Mouse (Mus musculus): Measurements from ENCODE around the gene Ptpn13.

The Ptpn13 gene

DNA sequence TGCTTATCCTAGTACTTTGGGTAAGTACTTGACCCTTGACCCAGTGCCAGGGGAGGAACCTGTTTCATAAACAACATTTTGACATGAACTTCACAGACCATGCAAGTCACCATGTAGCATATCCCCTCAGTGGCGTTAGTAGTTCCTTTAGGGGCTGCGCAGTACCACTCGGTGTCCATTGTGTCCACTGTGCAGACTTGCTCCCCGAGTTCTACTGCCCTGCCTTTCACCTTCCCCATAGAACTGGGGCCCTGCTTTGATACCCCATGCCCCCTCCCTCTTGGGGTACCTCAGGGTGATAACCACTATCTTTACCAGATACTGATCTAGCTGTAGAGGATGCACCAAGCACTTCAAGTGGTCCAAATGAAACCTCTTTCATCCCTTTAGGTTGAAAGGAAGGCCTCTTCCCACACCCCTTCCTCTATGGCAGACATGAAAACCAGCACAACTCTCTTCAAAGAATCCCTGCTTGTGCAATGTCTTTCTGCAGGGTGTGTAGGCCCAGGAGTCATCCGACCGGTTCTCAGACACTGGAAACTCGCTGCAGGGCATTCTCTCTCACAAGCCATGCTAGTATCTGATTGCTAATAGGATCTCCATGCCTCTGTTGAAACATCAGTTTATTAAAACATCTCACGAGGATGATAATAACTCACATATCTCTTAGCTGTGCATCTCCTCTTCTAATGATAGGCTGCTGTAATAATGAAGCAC lies 34.1 kb downstream of the Ptpn13 start:
- DNase-seq (ENCODE audit: low spot score) = no peak

DNA sequence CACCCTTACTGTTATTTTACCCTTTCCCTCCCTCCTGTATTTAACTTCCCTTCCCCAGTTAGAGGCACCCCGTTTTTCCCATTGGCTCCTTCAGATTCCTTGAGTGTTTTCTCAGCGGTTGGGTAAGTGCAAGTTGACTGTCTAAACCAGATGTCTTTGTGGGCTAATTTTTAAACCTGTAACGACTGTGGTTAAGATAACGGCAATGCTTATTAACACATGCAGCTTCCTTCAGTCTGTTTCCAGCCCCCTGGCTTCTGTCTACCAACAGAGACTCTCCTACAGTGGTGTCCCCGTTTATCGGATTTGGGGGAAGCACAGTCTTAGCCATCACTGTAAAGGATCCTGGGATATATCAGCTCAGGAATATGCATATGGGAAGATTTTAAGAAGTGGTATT lies 35.9 kb downstream of the Ptpn13 start:
- no peak for DNase-seq (ENCODE audit: low spot score)

DNA sequence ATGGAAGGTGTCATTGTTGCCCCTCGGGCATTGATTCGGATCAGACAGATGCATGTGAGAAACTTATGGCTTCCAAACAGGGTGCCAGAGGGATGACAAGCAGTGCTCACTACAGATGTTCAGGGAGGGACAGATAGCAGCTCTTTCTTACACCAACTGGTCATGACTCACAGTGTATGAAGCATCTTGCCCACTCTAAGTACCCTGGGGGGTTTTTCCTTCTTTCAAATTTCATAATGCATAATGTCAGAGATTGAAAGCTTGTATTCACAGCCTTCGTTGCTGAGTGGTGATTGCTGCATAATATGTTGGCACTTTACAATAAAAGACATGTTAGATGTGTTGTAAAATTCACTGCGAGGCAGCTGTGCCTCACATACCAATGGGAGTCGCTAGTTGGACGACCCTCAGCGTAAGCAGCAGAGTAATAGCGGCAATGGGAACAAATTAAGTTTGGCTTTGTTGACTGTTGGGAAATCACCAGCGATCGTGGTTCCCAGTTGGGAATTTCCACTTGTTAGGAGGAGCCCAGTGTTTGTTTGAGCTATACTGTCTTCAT lies 38.7 kb downstream of the Ptpn13 start:
- DNase-seq (ENCODE audit: low spot score) = no peak

DNA sequence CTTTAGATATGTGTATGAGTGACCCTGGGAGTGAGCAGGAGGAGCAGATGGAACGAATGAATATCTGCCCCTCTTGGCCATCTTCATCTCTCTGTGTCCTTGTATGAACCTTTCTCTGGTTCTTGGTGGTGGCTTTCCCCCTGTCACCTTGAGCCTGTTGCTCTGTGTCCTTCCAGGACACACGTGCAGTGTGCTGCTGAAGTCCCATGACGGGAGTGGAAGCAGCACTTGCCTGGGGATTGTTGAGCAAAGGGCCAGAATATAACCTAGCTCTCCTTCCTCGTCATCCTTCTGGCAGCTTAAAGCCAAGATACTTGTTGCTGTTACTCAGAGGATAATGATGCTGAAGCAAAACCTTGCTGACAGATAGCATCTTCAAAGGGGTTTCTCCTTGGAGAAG lies 39.3 kb downstream of the Ptpn13 start:
- no peak for DNase-seq (ENCODE audit: low spot score)

DNA sequence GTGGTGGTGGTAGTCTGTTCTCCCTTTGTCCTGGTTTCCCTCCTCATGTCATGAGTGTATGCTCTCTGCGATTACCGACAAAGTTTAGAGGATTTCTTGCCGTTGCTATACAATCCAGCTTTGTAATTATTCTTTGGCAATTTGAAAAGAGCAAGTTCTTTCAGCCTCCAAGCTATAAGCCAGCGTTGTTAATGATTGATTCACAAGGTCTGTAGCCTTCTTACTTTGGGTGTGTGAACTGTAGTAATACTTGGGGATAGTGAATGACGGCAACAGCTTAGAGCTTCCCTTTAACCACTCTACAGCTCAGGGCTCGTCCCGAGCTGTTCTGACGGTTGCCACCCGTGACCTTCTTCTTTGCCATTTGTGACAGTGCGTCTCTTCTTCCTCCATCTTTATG lies 39.8 kb downstream of the Ptpn13 start:
- no peak for DNase-seq (ENCODE audit: low spot score)

DNA sequence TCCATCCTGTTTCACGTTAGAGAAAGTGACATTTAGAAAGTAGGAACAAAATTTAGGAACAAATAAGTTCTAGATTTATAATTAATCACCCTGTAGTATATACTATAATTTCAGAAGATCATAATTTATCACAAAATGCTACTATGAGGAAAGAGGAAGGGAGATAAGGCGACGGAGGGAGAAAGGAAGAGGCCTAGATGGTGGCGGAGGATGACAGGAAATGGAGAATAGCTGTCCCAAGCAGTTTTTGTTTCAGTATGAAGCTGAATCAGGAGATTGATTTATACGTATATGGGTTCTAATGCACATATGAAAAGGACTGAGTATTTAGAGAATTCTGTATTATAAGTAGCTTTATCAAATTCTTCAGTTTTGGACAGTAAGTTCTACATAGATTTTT lies 47.7 kb downstream of the Ptpn13 start:
- no peak for DNase-seq (ENCODE audit: low spot score)

DNA sequence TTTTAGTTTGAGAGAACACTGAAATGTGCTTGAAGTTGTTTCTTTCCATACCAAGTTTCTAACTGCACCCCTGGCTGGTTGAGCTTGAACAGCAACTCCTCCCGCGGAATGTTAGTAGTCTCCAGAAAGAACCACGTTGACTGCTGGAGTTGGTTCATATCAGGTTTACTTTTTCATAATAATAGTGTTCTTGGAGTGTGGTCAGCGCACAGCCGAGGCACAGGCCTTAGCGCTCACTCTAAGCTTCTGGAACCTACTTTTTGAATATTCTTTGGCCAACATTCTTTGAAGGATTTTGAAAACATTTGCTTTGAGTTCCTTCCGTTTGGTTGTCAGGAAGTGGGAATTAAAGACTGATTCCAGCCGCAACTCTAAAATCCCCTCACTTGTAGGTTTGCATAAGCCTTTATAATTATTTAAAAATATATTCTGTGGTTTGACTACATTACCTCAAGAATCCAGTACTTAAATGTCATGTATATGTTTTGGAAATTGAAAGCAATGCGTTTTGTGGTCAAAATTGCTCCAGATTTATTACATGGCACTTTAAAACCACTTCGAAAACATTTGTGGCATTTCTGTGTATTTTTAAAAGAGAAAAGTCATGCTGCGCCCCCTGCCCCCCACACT lies 48.6 kb downstream of the Ptpn13 start:
- DNase-seq (ENCODE audit: low spot score) = no peak

DNA sequence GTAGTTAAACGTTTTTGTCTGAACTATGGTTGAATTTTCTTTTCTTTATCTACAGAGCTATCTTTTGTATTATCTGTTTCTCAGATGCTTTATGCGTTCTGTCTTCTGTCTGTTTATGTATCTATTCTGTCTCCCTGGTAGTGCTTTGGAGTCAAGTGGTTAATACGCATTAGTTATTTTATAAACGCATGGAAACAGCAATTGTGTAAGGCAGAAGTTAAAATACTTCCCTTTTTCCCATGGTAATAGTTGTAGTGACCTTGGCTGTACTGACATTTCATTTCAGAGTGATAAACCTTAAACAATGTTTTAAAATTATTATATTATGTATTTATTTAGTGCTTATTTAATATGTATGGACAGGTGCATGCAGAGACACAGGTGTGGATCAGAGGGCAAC lies 49.3 kb downstream of the Ptpn13 start:
- DNase-seq (ENCODE audit: low spot score) = no peak

DNA sequence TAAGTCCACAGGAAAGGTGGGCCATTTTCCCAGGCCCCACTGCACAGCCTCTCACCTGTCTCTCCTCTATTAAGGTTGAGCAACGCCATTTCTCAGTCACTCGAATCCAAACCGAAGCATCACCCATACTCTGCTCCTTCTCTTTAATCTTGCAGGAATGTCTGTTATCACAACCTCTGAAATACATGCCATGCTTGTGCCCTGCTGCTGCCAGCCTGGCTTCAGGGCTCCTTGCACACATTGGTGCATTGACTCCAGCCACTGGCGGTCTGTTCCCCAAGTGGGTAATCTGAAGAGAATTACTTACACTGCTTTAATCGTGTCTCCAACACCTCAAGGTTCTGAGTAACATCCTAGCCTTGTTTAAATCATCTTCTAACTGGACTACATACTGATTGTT lies 50.5 kb downstream of the Ptpn13 start:
- DNase-seq (ENCODE audit: low spot score) = no peak

DNA sequence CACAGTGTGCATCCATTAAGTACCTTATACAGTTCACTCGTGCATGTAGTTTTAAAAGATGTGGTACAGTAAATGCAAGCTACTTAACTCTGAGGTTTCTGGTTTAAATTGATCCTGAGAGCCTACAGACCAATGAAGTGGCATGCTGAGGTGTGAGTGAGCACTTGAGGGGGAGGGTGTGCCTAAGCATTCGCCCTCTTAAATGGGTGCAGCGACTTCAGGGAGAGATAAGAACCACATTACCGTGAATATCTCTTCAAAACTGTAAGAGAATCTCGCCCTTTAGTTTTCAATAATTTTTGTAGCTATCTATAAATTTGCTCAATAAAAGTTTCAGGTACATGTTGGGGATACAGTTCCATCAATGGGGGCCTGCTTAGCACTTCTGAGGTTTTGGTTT lies 54.5 kb downstream of the Ptpn13 start:
- DNase-seq (ENCODE audit: low spot score) = no peak

DNA sequence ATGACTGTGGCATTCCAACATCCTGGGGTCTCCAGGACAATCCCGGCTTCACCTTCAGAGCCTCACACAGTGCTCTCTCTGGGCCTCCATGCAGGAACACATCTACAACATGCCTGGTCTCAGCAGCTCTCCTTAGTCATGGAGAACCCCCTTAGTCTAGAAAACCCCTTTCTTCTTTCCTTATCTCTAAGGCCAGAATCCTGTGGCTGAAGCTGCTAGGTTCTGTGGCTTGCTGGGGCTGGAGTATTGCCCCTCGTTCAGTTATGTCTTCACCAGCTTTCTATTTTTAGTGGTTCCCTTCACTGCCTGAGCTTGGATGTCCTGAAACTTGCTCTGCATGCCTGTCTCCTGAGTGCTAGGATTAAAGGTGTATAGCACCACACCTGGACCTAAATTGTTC lies 56.2 kb downstream of the Ptpn13 start:
- no peak for DNase-seq (ENCODE audit: low spot score)

DNA sequence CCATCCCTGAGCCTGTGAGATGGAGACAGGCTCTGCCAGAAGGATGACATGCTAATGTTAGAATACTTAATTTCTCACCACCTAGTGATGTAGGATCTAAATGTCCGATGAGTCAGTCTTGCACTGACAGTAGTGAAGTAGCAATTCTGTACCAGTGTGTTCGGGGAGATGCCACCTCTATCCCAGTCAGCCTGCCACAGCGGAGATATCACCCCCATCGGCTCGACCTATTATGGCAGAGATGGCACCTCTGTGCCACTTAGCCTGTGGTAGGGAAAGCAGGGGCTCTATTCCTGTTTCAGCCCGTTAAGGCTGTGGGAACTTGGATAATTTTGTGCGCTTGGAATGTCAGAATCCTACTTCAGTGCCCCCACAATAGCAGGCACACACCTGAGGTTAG lies 62.0 kb downstream of the Ptpn13 start:
- no peak for DNase-seq (ENCODE audit: low spot score)

DNA sequence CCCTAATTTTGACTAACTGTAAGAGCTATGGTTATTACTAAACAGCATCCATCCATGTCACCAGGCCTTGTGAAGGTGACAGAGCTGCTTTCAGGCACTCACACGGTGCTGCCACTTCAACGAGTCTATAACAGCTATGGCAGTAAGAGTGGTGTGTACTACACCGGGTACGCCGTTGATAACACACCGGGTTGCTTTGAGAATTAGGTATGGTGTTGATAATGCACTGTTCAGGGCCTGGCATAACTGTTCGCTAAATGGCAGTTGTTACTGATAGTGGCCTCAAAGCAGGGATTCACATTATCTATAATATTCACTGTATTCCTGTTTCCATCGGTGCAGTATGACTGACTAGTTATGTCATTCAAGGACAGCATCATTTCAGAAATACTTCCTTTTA lies 66.0 kb downstream of the Ptpn13 start:
- no peak for DNase-seq (ENCODE audit: low spot score)

DNA sequence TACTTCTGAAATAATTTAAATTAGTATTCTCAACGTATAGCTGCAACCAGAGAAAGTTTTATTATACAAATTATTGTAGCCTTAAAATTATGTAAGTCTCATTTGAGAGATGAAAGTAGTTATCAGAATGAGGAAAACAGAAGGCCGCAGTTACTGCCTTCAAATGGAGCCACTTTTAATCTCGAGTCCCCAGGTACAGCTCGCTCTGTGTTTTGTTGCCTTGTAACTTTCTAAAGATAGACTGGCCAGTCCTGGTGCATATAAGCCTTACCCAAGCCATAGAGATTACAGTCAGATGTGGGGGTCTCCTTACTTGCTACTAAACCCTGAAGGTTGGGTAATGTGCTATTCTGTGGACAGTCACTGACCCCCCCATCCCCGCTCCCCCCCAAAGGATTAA lies 66.8 kb downstream of the Ptpn13 start:
- no peak for DNase-seq (ENCODE audit: low spot score)

DNA sequence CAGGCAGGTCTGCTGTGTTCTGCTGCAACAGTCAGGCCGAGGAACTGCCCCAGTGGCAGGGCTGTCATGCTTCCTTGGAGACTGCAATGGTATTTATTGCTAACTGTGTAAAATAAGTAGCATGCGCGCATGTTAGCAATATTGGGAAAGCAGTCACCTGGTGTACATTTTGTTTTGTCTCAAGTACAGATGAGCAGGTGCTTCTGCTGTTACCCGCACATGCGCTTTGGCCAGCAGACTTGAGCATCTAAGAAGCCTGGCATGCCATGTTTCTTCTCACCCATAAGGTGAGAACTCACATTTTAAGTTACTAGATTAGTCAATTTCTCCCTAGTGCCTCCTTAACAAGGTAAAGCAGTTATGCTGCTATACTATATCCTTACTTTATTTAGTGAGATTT lies 72.1 kb downstream of the Ptpn13 start:
- DNase-seq (ENCODE audit: low spot score) = no peak

DNA sequence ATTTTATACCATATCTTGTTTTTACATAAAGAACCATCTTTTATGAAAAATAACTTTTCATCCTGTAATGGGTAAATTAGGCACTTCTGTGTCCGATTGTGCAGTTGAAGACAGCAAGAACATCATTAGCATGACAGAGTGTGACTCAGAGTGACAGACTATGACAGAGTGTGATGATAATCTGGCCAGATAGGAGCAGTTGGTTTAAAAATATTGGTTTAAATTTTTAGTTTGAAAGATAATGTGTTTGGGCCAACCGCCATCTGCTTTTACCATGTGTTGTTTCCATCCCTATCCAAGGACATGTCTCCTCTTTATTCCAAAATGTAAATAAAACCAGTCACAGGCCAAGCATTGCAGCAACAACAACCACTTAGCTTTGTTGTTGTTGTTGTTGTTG lies 72.5 kb downstream of the Ptpn13 start:
- no peak for DNase-seq (ENCODE audit: low spot score)

DNA sequence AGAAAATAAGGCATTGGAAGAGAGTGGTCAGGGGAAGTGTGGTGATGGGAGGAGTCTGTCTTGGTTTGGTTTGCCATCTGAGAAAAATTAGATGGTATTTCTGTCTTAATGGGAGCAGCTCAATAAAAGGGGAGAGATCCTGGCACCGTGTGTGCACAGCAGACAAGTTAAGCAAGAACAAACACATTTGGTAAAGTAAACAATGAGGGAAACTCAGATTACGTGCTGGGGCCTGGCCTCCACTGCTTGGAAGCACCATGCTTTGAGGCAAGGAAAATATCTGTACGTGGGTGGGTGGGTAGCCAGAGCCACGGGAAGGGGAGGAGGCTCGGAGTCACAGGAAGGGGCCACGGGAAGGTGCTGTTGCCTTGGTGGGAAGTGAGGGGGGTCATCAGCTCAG lies 74.3 kb downstream of the Ptpn13 start:
- DNase-seq (ENCODE audit: low spot score) = no peak

DNA sequence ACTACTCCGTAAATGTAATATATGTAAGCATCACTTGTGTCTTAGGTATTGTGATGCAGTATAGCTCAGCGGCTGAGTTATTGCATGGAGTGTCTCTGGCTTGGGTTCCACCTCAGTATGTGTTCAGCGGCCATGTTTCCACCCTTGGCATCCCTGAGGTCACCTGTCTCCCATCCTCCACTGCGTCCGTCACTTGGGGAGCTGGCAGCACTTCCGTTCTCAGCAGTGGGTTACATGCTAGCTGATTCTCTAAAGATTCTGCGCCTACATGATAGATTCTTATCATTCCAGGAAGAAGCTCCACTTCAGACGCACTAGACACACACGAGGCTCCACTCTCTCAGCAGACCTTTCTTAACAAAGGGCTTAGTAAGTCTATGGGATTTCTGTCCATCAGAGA lies 76.1 kb downstream of the Ptpn13 start:
- no peak for DNase-seq (ENCODE audit: low spot score)

DNA sequence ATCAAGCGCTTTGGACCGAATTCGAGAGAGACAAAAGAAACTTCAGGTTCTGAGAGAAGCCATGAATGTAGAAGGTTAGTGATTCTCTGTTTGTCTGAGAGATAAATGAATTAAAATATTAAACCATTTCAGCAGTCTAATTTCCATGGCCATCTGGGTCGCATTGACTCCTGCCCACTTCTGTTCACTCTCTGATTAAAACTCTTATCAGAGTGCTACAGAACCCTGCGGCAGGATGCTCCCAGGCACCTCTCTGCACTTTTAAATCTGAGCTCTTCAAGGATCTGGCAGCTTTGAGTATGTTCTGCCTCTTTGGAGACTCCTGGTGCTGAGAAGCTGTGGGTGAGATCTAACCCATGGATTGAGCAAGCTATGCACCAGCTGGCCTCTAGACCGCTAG lies 76.8 kb downstream of the Ptpn13 start:
- DNase-seq (ENCODE audit: low spot score) = no peak

DNA sequence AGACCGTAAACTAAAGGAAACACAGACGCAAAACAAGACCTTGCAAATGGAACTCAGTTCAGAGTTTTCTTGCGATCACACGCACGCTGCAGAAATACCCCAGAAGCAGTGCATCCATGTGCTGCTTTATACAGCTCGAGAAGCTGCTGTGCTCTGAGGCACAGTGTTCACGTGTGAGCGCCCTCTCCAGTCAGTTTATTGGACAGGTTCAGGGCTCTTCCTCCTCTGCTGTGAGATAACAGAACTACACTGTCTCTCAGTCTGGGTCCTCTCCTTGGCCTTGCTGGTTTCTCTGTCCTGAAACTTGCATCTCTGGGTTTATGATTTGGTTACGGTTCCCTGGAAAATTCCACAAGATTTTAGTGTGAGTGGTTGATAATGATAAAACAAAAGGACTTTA lies 88.2 kb downstream of the Ptpn13 start:
- peak; percentile 28 for DNase-seq (ENCODE audit: low spot score)

DNA sequence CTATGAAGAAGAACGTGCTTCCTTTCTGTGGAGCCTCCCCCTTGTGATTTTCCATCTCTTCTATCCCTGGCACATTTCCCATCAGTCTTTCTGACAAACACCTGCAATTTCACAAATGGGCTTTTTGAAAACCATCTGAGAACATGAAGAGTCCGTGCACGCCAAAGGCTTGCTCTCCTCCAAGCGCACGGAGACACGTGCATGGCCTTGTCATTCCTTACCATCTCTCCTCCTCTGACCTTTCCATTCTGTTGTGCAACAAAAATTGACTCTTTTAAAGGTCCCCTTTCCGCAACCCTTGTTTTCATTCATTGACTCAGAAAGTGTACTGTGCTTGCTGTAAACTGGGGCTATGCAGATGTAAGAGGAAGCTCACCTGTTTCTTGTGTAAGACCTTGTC lies 89.4 kb downstream of the Ptpn13 start:
- DNase-seq (ENCODE audit: low spot score) = no peak

DNA sequence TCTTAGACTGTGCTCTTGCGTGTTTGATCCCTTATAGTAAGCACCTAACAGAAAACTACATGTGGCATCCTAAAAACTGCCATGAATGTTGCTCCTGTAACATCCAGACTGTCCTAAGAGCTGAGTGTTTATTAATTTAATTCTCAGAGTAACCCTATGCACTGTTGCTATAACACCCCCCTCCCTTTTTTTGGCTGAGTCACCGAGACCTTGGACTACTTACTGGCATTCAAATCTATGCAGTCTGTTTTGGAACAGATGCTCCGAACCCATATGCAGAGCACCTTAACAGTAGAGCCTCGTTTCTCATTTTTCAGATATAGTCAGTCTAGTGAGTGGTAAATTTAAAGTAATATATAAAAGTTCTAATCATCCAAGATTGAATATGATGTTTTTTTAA lies 90.9 kb downstream of the Ptpn13 start:
- DNase-seq (ENCODE audit: low spot score) = no peak

DNA sequence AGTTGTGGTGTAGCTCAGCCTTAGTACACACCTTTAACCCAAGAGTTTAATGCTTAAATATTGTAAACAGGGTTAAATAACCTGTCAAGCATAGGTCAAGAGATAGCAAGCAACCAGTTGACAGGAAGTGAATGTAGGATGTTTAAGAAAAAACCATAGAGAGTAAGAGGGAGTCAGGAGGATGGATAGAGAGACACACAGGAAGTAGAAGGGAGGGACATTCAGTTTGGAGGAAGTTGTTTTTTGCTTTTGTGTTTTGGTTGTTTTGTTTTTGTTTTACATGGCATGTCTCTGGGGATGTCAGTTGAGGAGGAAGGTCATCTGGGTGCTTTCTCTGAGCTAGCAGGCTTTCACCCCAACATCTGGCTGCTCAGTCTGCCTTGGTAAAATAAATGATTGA lies 91.6 kb downstream of the Ptpn13 start:
- DNase-seq (ENCODE audit: low spot score) = no peak

DNA sequence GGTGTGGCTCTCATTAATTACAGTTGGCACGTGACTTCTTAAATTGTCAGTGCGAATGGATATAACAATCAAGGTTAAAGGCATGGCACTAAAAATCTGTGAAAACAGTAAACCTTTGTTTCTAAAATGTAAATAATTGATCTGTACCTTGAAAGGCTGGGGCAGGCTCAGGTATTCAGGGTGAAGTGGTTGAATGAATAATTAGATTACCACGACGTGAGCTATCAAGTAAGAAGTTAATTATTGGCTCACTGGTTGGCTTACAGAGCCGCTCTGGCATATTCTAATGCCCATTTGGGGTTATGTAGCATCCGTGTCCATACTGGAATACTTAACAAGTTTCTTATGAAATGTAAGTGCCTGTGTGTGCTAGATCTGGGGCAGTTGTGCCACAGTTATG lies 92.6 kb downstream of the Ptpn13 start:
- DNase-seq (ENCODE audit: low spot score) = no peak
